Mouse (Mus musculus): ENCODE data around the gene Pdcl3. TPM values are rescaled to one million over a fixed set of nuclear protein-coding genes. Genes with fewer than 3 reads are reported as not detected.
"Not testable (repeated sequence)": the region's sequence is repeated elsewhere in the genome, so short reads cannot be mapped to it uniquely, and the experiment has no call there.

The Pdcl3 gene
- polyA plus RNA-seq, 1 experiment from 2014 or later = 126 TPM

- WGBS = 50% methylated on average over 7 of the region's 7 CpGs
Measured at GRCm38 (mm10) chr1:39025142-39025541, 39.7 kb downstream of the Pdcl3 start.

GRCm38 (mm10) chr1:39025840-39026239, 40.4 kb downstream of the Pdcl3 start:
- Histone ChIP-seq H3K4me3 (no peak overlapping the region), H3K27me3 (replicated peaks) (peaks cover 26% of the 10 kb centered on the region), H3K9me3 (no peaks in the 10 kb centered on the region), H3K4me2 (no peak overlapping the region), H3K27ac (replicated peaks) (no peak overlapping the region), H3K9ac (no peak overlapping the region), H3K4me1 (peaks cover 12% of the 10 kb centered on the region), H3K36me3 (no peaks in the 10 kb centered on the region)
- ATAC-seq (ENCODE audit: extremely low read depth, insufficient number of reproducible peaks, low FRiP score, low TSS enrichment) = no peak
- WGBS = 78% methylated on average over 1 of the region's 1 CpGs

More at GRCm38 (mm10) chr1:39025142-39025541, 39.7 kb downstream of the Pdcl3 start:
- ATAC-seq (ENCODE audit: extremely low read depth, insufficient number of reproducible peaks, low FRiP score, low TSS enrichment) = no peak
- no peak overlapping the region for H3K4me3 ChIP-seq
- H3K27ac ChIP-seq (replicated peaks) = no peak overlapping the region
- no peak overlapping the region for H3K4me2 ChIP-seq
- peaks cover 29% of the 10 kb centered on the region for H3K27me3 ChIP-seq (replicated peaks)
- peaks cover 11% of the 10 kb centered on the region for H3K4me1 ChIP-seq
- no peak overlapping the region for H3K9ac ChIP-seq
- no peaks in the 10 kb centered on the region for H3K9me3 ChIP-seq
- H3K36me3 ChIP-seq = no peaks in the 10 kb centered on the region

GRCm38 (mm10) chr1:39029176-39029575, 43.8 kb downstream of the Pdcl3 start:
- no peak overlapping the region for H3K27ac ChIP-seq (replicated peaks)
- 46% methylated on average over 7 of the region's 7 CpGs for WGBS
- ATAC-seq (ENCODE audit: extremely low read depth, insufficient number of reproducible peaks, low FRiP score, low TSS enrichment) = no peak
- H3K4me1 ChIP-seq = peaks cover 12% of the 10 kb centered on the region
- H3K9me3 ChIP-seq = no peaks in the 10 kb centered on the region
- H3K4me3 ChIP-seq = no peak overlapping the region
- H3K36me3 ChIP-seq = no peaks in the 10 kb centered on the region
- peaks cover 23% of the 10 kb centered on the region for H3K27me3 ChIP-seq (replicated peaks)
- peak overlapping the region; percentile 62; the same call in 1 of the 2 replicates for H3K4me2 ChIP-seq
- no peak overlapping the region for H3K9ac ChIP-seq

- WGBS = 11% methylated on average over 7 of the region's 7 CpGs
Measured at GRCm38 (mm10) chr1:39030108-39030507, 44.7 kb downstream of the Pdcl3 start.

GRCm38 (mm10) chr1:39035817-39036216, 50.4 kb downstream of the Pdcl3 start:
- Histone ChIP-seq H3K4me1 (no peaks in the 10 kb centered on the region), H3K27ac (replicated peaks) (no peak overlapping the region), H3K36me3 (no peaks in the 10 kb centered on the region), H3K9ac (no peak overlapping the region), H3K4me2 (no peak overlapping the region), H3K4me3 (no peak overlapping the region), H3K9me3 (no peaks in the 10 kb centered on the region; the same call in 1 of the 2 replicates), H3K27me3 (replicated peaks) (no peaks in the 10 kb centered on the region)
- 77% methylated on average over 9 of the region's 9 CpGs for WGBS
- no peak for ATAC-seq (ENCODE audit: extremely low read depth, insufficient number of reproducible peaks, low FRiP score, low TSS enrichment)

More at GRCm38 (mm10) chr1:39030108-39030507, 44.7 kb downstream of the Pdcl3 start:
- Histone ChIP-seq H3K9ac (0 out of 2 replicates have a peak overlapping the region, but pooled peaks have one; percentile 2), H3K9me3 (no peaks in the 10 kb centered on the region; the same call in 1 of the 2 replicates), H3K36me3 (no peaks in the 10 kb centered on the region), H3K4me1 (peaks cover 12% of the 10 kb centered on the region), H3K27ac (replicated peaks) (no peak overlapping the region), H3K4me3 (peak overlapping the region; percentile 36), H3K4me2 (peak overlapping the region; percentile 62), H3K27me3 (replicated peaks) (peaks cover 23% of the 10 kb centered on the region)
- no peak for ATAC-seq (ENCODE audit: extremely low read depth, insufficient number of reproducible peaks, low FRiP score, low TSS enrichment)

- no peaks in the 10 kb centered on the region for H3K36me3 ChIP-seq
- no peak overlapping the region for H3K4me3 ChIP-seq
- H3K4me2 ChIP-seq = no peak overlapping the region
- H3K27ac ChIP-seq (replicated peaks) = no peak overlapping the region
- WGBS = 30% methylated on average over 2 of the region's 2 CpGs
- ATAC-seq (ENCODE audit: extremely low read depth, insufficient number of reproducible peaks, low FRiP score, low TSS enrichment) = no peak
- no peaks in the 10 kb centered on the region for H3K4me1 ChIP-seq
- H3K9me3 ChIP-seq = no peaks in the 10 kb centered on the region
- no peak overlapping the region for H3K9ac ChIP-seq
- H3K27me3 ChIP-seq (replicated peaks) = no peaks in the 10 kb centered on the region
Measured at GRCm38 (mm10) chr1:39042188-39042587, 56.8 kb downstream of the Pdcl3 start.

- peaks cover 13% of the 10 kb centered on the region for H3K9me3 ChIP-seq
- ATAC-seq (ENCODE audit: extremely low read depth, insufficient number of reproducible peaks, low FRiP score, low TSS enrichment); H3K36me3 ChIP-seq; H3K4me1 ChIP-seq; H3K9ac ChIP-seq; H3K27me3 ChIP-seq (replicated peaks); H3K4me2 ChIP-seq; H3K4me3 ChIP-seq; H3K27ac ChIP-seq (replicated peaks): not testable (repeated sequence)
- 68% methylated on average over 1 of the region's 1 CpGs for WGBS
Measured at GRCm38 (mm10) chr1:39044442-39044841, 59.0 kb downstream of the Pdcl3 start.

- Histone ChIP-seq H3K36me3 (no peaks in the 10 kb centered on the region), H3K4me2 (no peak overlapping the region), H3K27ac (replicated peaks) (no peak overlapping the region), H3K4me3 (no peak overlapping the region), H3K4me1 (no peaks in the 10 kb centered on the region), H3K9me3 (peaks cover 20% of the 10 kb centered on the region), H3K27me3 (replicated peaks) (no peaks in the 10 kb centered on the region), H3K9ac (no peak overlapping the region)
- 31% methylated on average over 7 of the region's 7 CpGs for WGBS
- ATAC-seq (ENCODE audit: extremely low read depth, insufficient number of reproducible peaks, low FRiP score, low TSS enrichment) = no peak
Measured at GRCm38 (mm10) chr1:39046689-39047088, 61.3 kb downstream of the Pdcl3 start.

Other genes with a start within 250 kb of the Pdcl3 start
- 0.52 TPM in 2 replicates for gene Lonrf2, start 148.9 kb upstream of the Pdcl3 start, polyA plus RNA-seq (2015; fragmentation: Nextera tagmentation; extraction: Ambion mirVana)
- gene Chst10, start 87.4 kb upstream of the Pdcl3 start, polyA plus RNA-seq (2015; fragmentation: Nextera tagmentation; extraction: Ambion mirVana) = 2.0 and 2.7 TPM in 2 replicates
- gene Nms, start 46.5 kb upstream of the Pdcl3 start, polyA plus RNA-seq (2015; fragmentation: Nextera tagmentation; extraction: Ambion mirVana) = not detected in 2 replicates
- 0.42 and 0.53 TPM in 2 replicates for gene Npas2, start 208.1 kb downstream of the Pdcl3 start, polyA plus RNA-seq (2015; fragmentation: Nextera tagmentation; extraction: Ambion mirVana)